Mouse (Mus musculus): Measurements from ENCODE around the gene Hlcs. TPM values are rescaled to one million over a fixed set of nuclear protein-coding genes. Genes with fewer than 3 reads are reported as not detected.

Hlcs gene
- polyA plus RNA-seq, 2 experiments = 1.3 to 1.7 TPM

GRCm38 (mm10) chr16:94148139-94148538, 165.2 kb downstream of the Hlcs start:
- Histone ChIP-seq H3K4me3 (ENCODE audit: insufficient read depth in 1 of 2, low read depth in 2 of 2, low read length in 2 of 2) (no peak overlapping the region), H3K27me3 (ENCODE audit: control insufficient read depth, insufficient read depth, low read length) (no peaks in the 10 kb centered on the region), H3K4me1 (replicated peaks; ENCODE audit: control insufficient read depth in 2 of 2, insufficient read depth in 2 of 2, low read length in 1 of 2) (peaks cover 9 to 21% of the 10 kb centered on the region in 2 experiments), H3K9me3 (ENCODE audit: control insufficient read depth, low read length) (no peaks in the 10 kb centered on the region), H3K9ac (replicated peaks) (no peak overlapping the region), H3K4me2 (ENCODE audit: low read depth) (no peak overlapping the region), H3K36me3 (replicated peaks; ENCODE audit: control insufficient read depth, insufficient read depth, low read depth) (no peaks in the 10 kb centered on the region), H3K27ac (no peak overlapping the region)
- WGBS (ENCODE audit: insufficient replicate concordance) = 39% methylated on average over 11 of the region's 11 CpGs
- DNase-seq (ENCODE audit: low read depth in 3 of 3, low spot score in 3 of 3) (no peak), ATAC-seq (ENCODE audit: insufficient read depth) (no peak)
- TF ChIP-seq CTCF (IDR thresholded peaks at IDR 0.05; ENCODE audit: low read depth) = no peak
- no peak for TF ChIP-seq EP300 (IDR thresholded peaks at IDR 0.05; ENCODE audit: low read depth)

DNA sequence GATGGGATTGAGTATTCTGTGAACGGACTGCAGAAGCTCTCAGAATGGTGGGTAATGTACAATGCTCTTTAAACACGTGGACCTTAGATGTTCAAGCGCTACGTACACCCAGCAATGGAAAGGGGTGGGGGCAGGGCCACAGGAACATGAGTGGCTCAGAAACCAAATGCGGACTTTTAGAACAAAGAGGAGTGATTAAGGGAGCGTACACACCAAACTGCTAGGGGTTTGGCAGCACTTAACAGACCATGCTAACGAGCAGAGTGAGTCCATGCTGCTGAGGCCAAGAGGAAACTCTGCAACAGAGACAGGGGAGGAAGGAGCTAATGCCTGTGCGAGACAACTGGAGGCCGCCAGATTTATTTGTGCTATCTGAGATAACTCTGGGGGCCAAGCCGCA, 170.0 kb downstream of the Hlcs start:
- H3K9ac ChIP-seq (replicated peaks) = no peak overlapping the region
- no peak overlapping the region for H3K4me2 ChIP-seq (ENCODE audit: low read depth)
- no peak overlapping the region for H3K4me3 ChIP-seq (ENCODE audit: insufficient read depth in 1 of 2, low read depth in 2 of 2, low read length in 2 of 2)
- TF ChIP-seq EP300 (IDR thresholded peaks at IDR 0.05; ENCODE audit: low read depth) = no peak
- TF ChIP-seq CTCF (IDR thresholded peaks at IDR 0.05; ENCODE audit: low read depth) = no peak
- H3K36me3 ChIP-seq (replicated peaks; ENCODE audit: control insufficient read depth, insufficient read depth, low read depth) = no peaks in the 10 kb centered on the region
- H3K27ac ChIP-seq = no peak overlapping the region
- 33% methylated on average over 10 of the region's 10 CpGs for WGBS (ENCODE audit: insufficient replicate concordance)
- no peaks in the 10 kb centered on the region for H3K9me3 ChIP-seq (ENCODE audit: control insufficient read depth, low read length)
- DNase-seq (ENCODE audit: low read depth in 3 of 3, low spot score in 3 of 3) (no peak), ATAC-seq (ENCODE audit: insufficient read depth) (no peak)
- peaks cover 0 to 4% of the 10 kb centered on the region in 2 experiments; a peak in 1 of 4 replicates for H3K4me1 ChIP-seq (replicated peaks; ENCODE audit: control insufficient read depth in 2 of 2, insufficient read depth in 2 of 2, low read length in 1 of 2)
- peaks cover 3% of the 10 kb centered on the region; the same call in 1 of the 2 replicates for H3K27me3 ChIP-seq (ENCODE audit: control insufficient read depth, insufficient read depth, low read length)

DNA sequence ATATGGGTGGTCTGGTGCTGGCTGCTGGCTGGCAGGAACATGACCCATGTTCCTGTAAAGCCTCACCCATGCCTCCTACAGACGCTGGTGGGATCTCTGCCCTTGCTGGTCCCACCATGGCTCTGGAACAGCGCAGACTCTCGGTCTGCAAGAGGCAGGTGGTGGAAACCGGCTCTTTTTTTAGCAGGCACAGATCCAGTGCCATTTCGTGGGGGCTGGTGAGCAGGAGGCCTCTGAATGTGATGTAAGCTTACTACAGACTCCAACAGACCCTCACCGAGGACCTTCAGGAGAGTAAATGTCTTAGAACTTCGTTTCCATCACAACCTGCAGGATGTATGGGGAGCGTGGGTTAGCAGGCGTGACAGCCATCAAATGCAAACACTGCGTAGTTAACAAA, 172.6 kb downstream of the Hlcs start:
- WGBS (ENCODE audit: insufficient replicate concordance) = 58% methylated on average over 10 of the region's 10 CpGs
- no peak overlapping the region for H3K4me2 ChIP-seq (ENCODE audit: low read depth)
- H3K27ac ChIP-seq = no peak overlapping the region
- H3K4me3 ChIP-seq (ENCODE audit: insufficient read depth in 1 of 2, low read depth in 2 of 2, low read length in 2 of 2) = no peak overlapping the region
- H3K9me3 ChIP-seq (ENCODE audit: control insufficient read depth, low read length) = no peaks in the 10 kb centered on the region
- no peak for ATAC-seq (ENCODE audit: insufficient read depth)
- no peak overlapping the region for H3K9ac ChIP-seq (replicated peaks)
- no peak for DNase-seq (ENCODE audit: low read depth in 3 of 3, low spot score in 3 of 3)
- TF ChIP-seq EP300 (IDR thresholded peaks at IDR 0.05; ENCODE audit: low read depth) (no peak), CTCF (IDR thresholded peaks at IDR 0.05; ENCODE audit: low read depth) (no peak)
- H3K36me3 ChIP-seq (replicated peaks; ENCODE audit: control insufficient read depth, insufficient read depth, low read depth) = no peaks in the 10 kb centered on the region
- peaks cover 0 to 4% of the 10 kb centered on the region in 2 experiments; a peak in 1 of 4 replicates for H3K4me1 ChIP-seq (replicated peaks; ENCODE audit: control insufficient read depth in 2 of 2, insufficient read depth in 2 of 2, low read length in 1 of 2)
- H3K27me3 ChIP-seq (ENCODE audit: control insufficient read depth, insufficient read depth, low read length) = peaks cover 3% of the 10 kb centered on the region; the same call in 1 of the 2 replicates

GRCm38 (mm10) chr16:94134218-94134617, 179.2 kb downstream of the Hlcs start:
- Histone ChIP-seq H3K27me3 (ENCODE audit: control insufficient read depth, insufficient read depth, low read length) (no peaks in the 10 kb centered on the region), H3K36me3 (replicated peaks; ENCODE audit: control insufficient read depth, insufficient read depth, low read depth) (no peaks in the 10 kb centered on the region), H3K4me1 (replicated peaks; ENCODE audit: control insufficient read depth in 2 of 2, insufficient read depth in 2 of 2, low read length in 1 of 2) (no peaks in the 10 kb centered on the region), H3K4me3 (ENCODE audit: insufficient read depth in 1 of 2, low read depth in 2 of 2, low read length in 2 of 2) (no peak overlapping the region), H3K9me3 (ENCODE audit: control insufficient read depth, low read length) (no peaks in the 10 kb centered on the region), H3K4me2 (ENCODE audit: low read depth) (no peak overlapping the region), H3K9ac (replicated peaks) (no peak overlapping the region), H3K27ac (no peak overlapping the region)
- DNase-seq (ENCODE audit: low read depth in 3 of 3, low spot score in 3 of 3) (no peak), ATAC-seq (ENCODE audit: insufficient read depth) (no peak)
- TF ChIP-seq EP300 (IDR thresholded peaks at IDR 0.05; ENCODE audit: low read depth) (no peak), CTCF (IDR thresholded peaks at IDR 0.05; ENCODE audit: low read depth) (no peak)
- WGBS (ENCODE audit: insufficient replicate concordance) = 75% methylated on average over 10 of the region's 10 CpGs

DNA sequence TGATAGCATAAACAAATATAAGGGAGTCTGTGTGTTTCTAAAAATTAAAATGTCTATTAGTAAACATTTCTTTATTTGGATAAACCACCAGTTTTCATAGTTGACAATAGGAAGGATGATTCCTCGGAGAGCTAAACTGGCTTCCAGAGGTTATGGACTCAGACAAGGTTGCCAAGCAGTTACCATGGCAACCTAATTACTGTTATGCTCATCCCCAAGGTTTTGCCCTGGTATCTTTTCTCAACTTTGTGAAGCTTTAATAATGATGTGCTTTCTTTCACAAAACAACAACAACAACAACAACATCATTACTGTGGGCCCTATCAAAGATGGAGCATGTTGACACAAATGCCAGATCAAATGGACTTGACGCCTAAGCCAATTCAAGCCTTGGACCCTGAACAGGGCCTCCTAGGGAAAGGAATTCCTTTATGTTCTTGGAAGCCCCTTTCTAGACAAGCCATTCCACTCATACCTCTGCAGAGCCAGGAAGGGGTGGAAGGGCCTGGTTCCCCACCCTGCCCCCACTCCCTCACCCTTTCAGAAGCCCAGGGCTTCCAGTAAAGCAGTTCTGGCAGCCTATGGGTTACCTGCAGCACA, 185.0 kb downstream of the Hlcs start:
- Histone ChIP-seq H3K27me3 (ENCODE audit: control insufficient read depth, insufficient read depth, low read length) (peaks cover 30% of the 10 kb centered on the region), H3K9ac (replicated peaks) (no peak overlapping the region), H3K27ac (no peak overlapping the region), H3K4me1 (replicated peaks; ENCODE audit: control insufficient read depth in 2 of 2, insufficient read depth in 2 of 2, low read length in 1 of 2) (no peaks in the 10 kb centered on the region), H3K4me2 (ENCODE audit: low read depth) (no peak overlapping the region), H3K9me3 (ENCODE audit: control insufficient read depth, low read length) (no peaks in the 10 kb centered on the region), H3K4me3 (ENCODE audit: insufficient read depth in 1 of 2, low read depth in 2 of 2, low read length in 2 of 2) (no peak overlapping the region), H3K36me3 (replicated peaks; ENCODE audit: control insufficient read depth, insufficient read depth, low read depth) (no peaks in the 10 kb centered on the region)
- WGBS (ENCODE audit: insufficient replicate concordance) = 71% methylated on average over 2 of the region's 2 CpGs
- no peak for DNase-seq (ENCODE audit: low read depth in 3 of 3, low spot score in 3 of 3)
- no peak for ATAC-seq (ENCODE audit: insufficient read depth)
- TF ChIP-seq CTCF (IDR thresholded peaks at IDR 0.05; ENCODE audit: low read depth) (no peak), EP300 (IDR thresholded peaks at IDR 0.05; ENCODE audit: low read depth) (no peak)
